Mouse (Mus musculus): ENCODE data around the gene Lysmd2.

GRCm38 (mm10) chr9:75610571-75611493 lies 14.7 kb upstream of the Lysmd2 start, which contains the start of gene Tmod2:
- 0 out of 2 replicates have a peak, but pooled peaks have one; percentile 31 for TF ChIP-seq POLR2A (IDR thresholded peaks at IDR 0.05; ENCODE audit: low read depth, low read length)
- no peak for TF ChIP-seq UBTF (IDR thresholded peaks at IDR 0.05; ENCODE audit: low read depth, low read length)
- no peak for TF ChIP-seq MAZ (IDR thresholded peaks at IDR 0.05; ENCODE audit: low read depth, low read length)
- no peak for TF ChIP-seq MAFK (IDR thresholded peaks at IDR 0.05; ENCODE audit: insufficient replicate concordance, low read length)

Measured in CH12.LX (cell line).